Mouse (Mus musculus) MEL (cell line): ENCODE measurements around the gene Dnah5. TPM values are rescaled to one million over a fixed set of nuclear protein-coding genes. Genes with fewer than 3 reads are reported as not detected.

Source experiments
- DNase-seq: peaks from one replicate; pipeline ENCODE4 v3.0.0; 2011; ENCODE audit warnings: low read depth, low spot score
- H3K27ac ChIP-seq: 2 replicates; pipeline ENCODE4 v1.5.1; 2012; ENCODE audit warnings: low read depth, mild to moderate bottlenecking, control low read depth, low read length, moderate library complexity; ENCODE audit not compliant: control insufficient read depth
- H3K27me3 ChIP-seq, 2 experiments: fragments of 150-350 bp in 1 of 2; sonication (generic) in 1 of 2; 2 replicates each; pipeline ENCODE4 v1.6.1; 2012; ENCODE audit warnings: low read length in 2 of 2, mild to moderate bottlenecking in 2 of 2, improper control_type of control experiment in 1 of 2, moderate library complexity in 1 of 2; ENCODE audit not compliant: insufficient read depth in 2 of 2, control insufficient read depth in 1 of 2
- H3K36me3 ChIP-seq, 2 experiments: 2 replicates each; pipeline ENCODE4 v1.6.1; 2012 to 2014; ENCODE audit warnings: low read length in 2 of 2, improper control_type of control experiment in 1 of 2, inconsistent platforms in 1 of 2, mild to moderate bottlenecking in 1 of 2; ENCODE audit not compliant: insufficient read depth in 2 of 2, control insufficient read depth in 1 of 2
- H3K4me1 ChIP-seq, 2 experiments: fragments of 150-350 bp in 1 of 2; sonication (generic) in 1 of 2; 2 replicates each; pipeline ENCODE4 v1.6.1; 2012; ENCODE audit warnings: low read length in 2 of 2, improper control_type of control experiment in 1 of 2, mild to moderate bottlenecking in 1 of 2; ENCODE audit not compliant: insufficient read depth in 2 of 2, control insufficient read depth in 1 of 2
- H3K4me3 ChIP-seq, 2 experiments: fragments of 150-350 bp in 1 of 2; sonication (generic) in 1 of 2; 2 replicates each; pipeline ENCODE4 v1.5.1; 2012; ENCODE audit warnings: low read depth in 2 of 2, low read length in 2 of 2, mild to moderate bottlenecking in 2 of 2, moderate library complexity in 2 of 2, control low read depth in 1 of 2, improper control_type of control experiment in 1 of 2; ENCODE audit not compliant: control insufficient read depth in 1 of 2, insufficient read depth in 1 of 2
- H3K79me2 ChIP-seq: 2 replicates; pipeline ENCODE4 v1.6.1; 2012; ENCODE audit warnings: mild to moderate bottlenecking, low read length, moderate library complexity; ENCODE audit not compliant: control insufficient read depth, poor library complexity, insufficient read depth
- H3K9ac ChIP-seq: 2 replicates; pipeline ENCODE4 v1.6.1; 2012; ENCODE audit warnings: low read depth, mild to moderate bottlenecking, control low read depth, low read length, moderate library complexity; ENCODE audit not compliant: control insufficient read depth, poor library complexity, severe bottlenecking
- H3K9me3 ChIP-seq: fragments of 150-350 bp; sonication (generic); replicated peaks from 2 replicates; pipeline ENCODE4 v1.6.1; 2012; ENCODE audit warnings: mild to moderate bottlenecking, low read length, improper control_type of control experiment, moderate library complexity; ENCODE audit not compliant: insufficient read depth
- BHLHE40 ChIP-seq: IDR thresholded peaks from 2 replicates; pipeline ENCODE4 v1.6.1; 2012; ENCODE audit warnings: low read depth, mild to moderate bottlenecking, inconsistent platforms, low read length, improper control_type of control experiment, borderline replicate concordance
- GABPA ChIP-seq: IDR thresholded peaks from 2 replicates; pipeline ENCODE4 v1.6.1; 2012; ENCODE audit warnings: low read depth, mild to moderate bottlenecking, inconsistent platforms, low read length, improper control_type of control experiment, moderate library complexity
- HCFC1 ChIP-seq: IDR thresholded peaks from 2 replicates; pipeline ENCODE4 v1.6.1; 2012; ENCODE audit warnings: low read depth, mild to moderate bottlenecking, inconsistent platforms, low read length, improper control_type of control experiment, moderate library complexity
- JUND ChIP-seq: IDR thresholded peaks from 2 replicates; pipeline ENCODE4 v1.6.1; 2011; ENCODE audit warnings: low read depth, mild to moderate bottlenecking, improper control_type of control experiment, low read length
- MAFK ChIP-seq: IDR thresholded peaks from 2 replicates; pipeline ENCODE4 v1.6.1; 2011; ENCODE audit warnings: low read depth, mild to moderate bottlenecking, low read length, improper control_type of control experiment, borderline replicate concordance
- MEF2A ChIP-seq: IDR thresholded peaks from 2 replicates; pipeline ENCODE4 v1.6.1; 2014; ENCODE audit warnings: low read depth, mild to moderate bottlenecking, inconsistent platforms, low read length, improper control_type of control experiment; ENCODE audit not compliant: poor library complexity, insufficient replicate concordance, severe bottlenecking; ENCODE audit errors: extremely low read depth
- MXI1 ChIP-seq: IDR thresholded peaks from 2 replicates; pipeline ENCODE4 v1.6.1; 2011; ENCODE audit warnings: mild to moderate bottlenecking, low read depth, low read length, improper control_type of control experiment
- MYC ChIP-seq: IDR thresholded peaks from 2 replicates; pipeline ENCODE4 v1.6.1; 2011; ENCODE audit warnings: low read depth, mild to moderate bottlenecking, low read length, improper control_type of control experiment, moderate library complexity
- POLR2AphosphoS5 ChIP-seq: IDR thresholded peaks from 2 replicates; pipeline ENCODE4 v1.6.1; 2012; ENCODE audit warnings: low read depth, borderline replicate concordance, mild to moderate bottlenecking, inconsistent platforms, low read length, moderate library complexity, mixed read lengths
- RAD21 ChIP-seq: IDR thresholded peaks from 2 replicates; pipeline ENCODE4 v1.6.1; 2011; ENCODE audit warnings: mild to moderate bottlenecking, low read depth, low read length, improper control_type of control experiment
- SIN3A ChIP-seq: IDR thresholded peaks from 2 replicates; pipeline ENCODE4 v1.6.1; 2012; ENCODE audit warnings: low read length, improper control_type of control experiment, inconsistent platforms
- TAL1 ChIP-seq: IDR thresholded peaks from 2 replicates; pipeline ENCODE4 v1.6.1; 2012; ENCODE audit warnings: mild to moderate bottlenecking, inconsistent platforms, low read length, moderate library complexity, mixed read lengths
- UBTF ChIP-seq: IDR thresholded peaks from 2 replicates; pipeline ENCODE4 v1.6.1; 2012; ENCODE audit warnings: low read depth, mild to moderate bottlenecking, inconsistent platforms, low read length, improper control_type of control experiment, moderate library complexity, borderline replicate concordance; ENCODE audit not compliant: insufficient read depth
- ZNF384 ChIP-seq: IDR thresholded peaks from 2 replicates; pipeline ENCODE4 v1.6.1; 2012; ENCODE audit warnings: low read depth, mild to moderate bottlenecking, inconsistent platforms, low read length, improper control_type of control experiment
- polyA plus RNA-seq, 2 experiments: library from polyadenylated mRNA; stranded (reverse) in 1 of 2; unstranded in 1 of 2; fragments of >175 nt in 1 of 2; fragments of >200 nt in 1 of 2; gene quantifications; 2 replicates each; pipeline versions ENCODE4 v1.2.1 to v1.2.4; 2012; ENCODE audit warnings: low replicate concordance in 2 of 2, low read depth in 1 of 2; ENCODE audit not compliant: insufficient read length in 2 of 2, insufficient read depth in 1 of 2, missing spikeins in 1 of 2
- total RNA-seq: library from RNA; depleted of rRNA; stranded (reverse); fragments of 300-350 nt; gene quantifications from 2 replicates; pipeline ENCODE4 v1.2.3, GENCODE M21; 2012

Dnah5 gene
- total and polyA plus RNA-seq, 3 experiments, result not detected

GRCm38 (mm10) chr15:28260250-28260649, 56.7 kb downstream of the Dnah5 start:
- H3K27me3 ChIP-seq, result no peaks in the 10 kb centered on the region
- no peaks in the 10 kb centered on the region for H3K36me3 ChIP-seq
- H3K9me3 ChIP-seq, result no peaks in the 10 kb centered on the region; the same call in 1 of the 2 replicates
- TF ChIP-seq RAD21 (no peak), TAL1 (no peak), GABPA (no peak)
- H3K27ac ChIP-seq, result no peak overlapping the region
- no peak for DNase-seq
- H3K4me1 ChIP-seq, result no peaks in the 10 kb centered on the region
- no peak overlapping the region for H3K4me3 ChIP-seq
- H3K9ac ChIP-seq, result no peak overlapping the region
- no peaks in the 10 kb centered on the region for H3K79me2 ChIP-seq

- TF ChIP-seq MAFK (no peak), ZNF384 (no peak), JUND (no peak), MXI1 (no peak), UBTF (no peak), BHLHE40 (no peak)
- no peak overlapping the region for H3K27ac ChIP-seq
- no peaks in the 10 kb centered on the region for H3K27me3 ChIP-seq
- no peaks in the 10 kb centered on the region for H3K9me3 ChIP-seq
- H3K4me3 ChIP-seq, result no peak overlapping the region
- H3K79me2 ChIP-seq, result no peaks in the 10 kb centered on the region
- no peak for DNase-seq
- no peaks in the 10 kb centered on the region for H3K4me1 ChIP-seq
- no peaks in the 10 kb centered on the region for H3K36me3 ChIP-seq
- H3K9ac ChIP-seq, result no peak overlapping the region
Measured at GRCm38 (mm10) chr15:28299438-28299837, 95.9 kb downstream of the Dnah5 start.

- no peak overlapping the region for H3K9ac ChIP-seq
- no peak overlapping the region for H3K4me3 ChIP-seq
- H3K27me3 ChIP-seq, result no peaks in the 10 kb centered on the region
- DNase-seq, result no peak
- no peaks in the 10 kb centered on the region for H3K9me3 ChIP-seq
- no peaks in the 10 kb centered on the region for H3K79me2 ChIP-seq
- TF ChIP-seq ZNF384 (no peak), MYC (no peak), POLR2AphosphoS5 (no peak), MAFK (no peak), HCFC1 (no peak), MEF2A (no peak), SIN3A (no peak)
- no peak overlapping the region for H3K27ac ChIP-seq
- H3K4me1 ChIP-seq, result no peaks in the 10 kb centered on the region
- H3K36me3 ChIP-seq, result no peaks in the 10 kb centered on the region
Measured at GRCm38 (mm10) chr15:28307131-28307530, 103.6 kb downstream of the Dnah5 start.
